Mouse (Mus musculus) inflammation-experienced regulatory T-cells, adult 6 months (primary cell): Measurements from ENCODE around the gene Slc44a4. TPM values are rescaled to one million over a fixed set of nuclear protein-coding genes. Genes with fewer than 3 reads are reported as not detected.
"Not testable (repeated sequence)": the region's sequence is repeated elsewhere in the genome, so short reads cannot be mapped to it uniquely, and the experiment has no call there.

Experiments used
- ATAC-seq: one replicate; pipeline ENCODE4 v1.8.0; 2017
- polyA plus RNA-seq, 3 experiments: library from polyadenylated mRNA; unstranded; fragments of 100-300 nt; shearing (Covaris generic); gene quantifications; one replicate each; pipeline ENCODE4 v1.2.1; 2017

Slc44a4 gene
- polyA plus RNA-seq, 3 experiments from 2014 or later, result not detected

GRCm38 (mm10) chr17:34944362-34944761 is 30.1 kb downstream of the Slc44a4 start:
- ATAC-seq, result no peak

GRCm38 (mm10) chr17:34946486-34947140 is 32.3 kb downstream of the Slc44a4 start:
- ATAC-seq, result no peak

DNA sequence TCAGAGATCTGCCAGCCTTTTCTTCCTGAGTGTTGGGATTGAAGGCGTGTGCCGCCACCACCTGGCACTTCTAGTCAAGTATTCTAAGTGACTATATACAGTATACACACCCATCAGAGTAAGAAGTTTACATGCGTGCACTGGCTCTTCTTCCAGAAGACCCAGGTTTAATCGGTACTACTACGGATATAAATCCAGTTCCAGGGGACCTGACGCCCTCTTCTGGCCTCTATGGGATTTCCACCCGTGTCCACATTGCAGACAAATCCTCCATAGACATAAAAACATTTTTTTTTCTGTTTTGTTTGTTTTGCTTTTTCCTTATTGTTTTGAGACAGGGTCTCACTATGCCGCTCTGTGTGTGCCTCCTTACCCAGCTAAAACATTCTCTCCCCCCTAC is 33.3 kb downstream of the Slc44a4 start:
- ATAC-seq, result no peak

GRCm38 (mm10) chr17:34948721-34949552 is 34.7 kb downstream of the Slc44a4 start:
- not testable (repeated sequence) for ATAC-seq

GRCm38 (mm10) chr17:34949553-34949969 is 35.3 kb downstream of the Slc44a4 start:
- no peak for ATAC-seq

DNA sequence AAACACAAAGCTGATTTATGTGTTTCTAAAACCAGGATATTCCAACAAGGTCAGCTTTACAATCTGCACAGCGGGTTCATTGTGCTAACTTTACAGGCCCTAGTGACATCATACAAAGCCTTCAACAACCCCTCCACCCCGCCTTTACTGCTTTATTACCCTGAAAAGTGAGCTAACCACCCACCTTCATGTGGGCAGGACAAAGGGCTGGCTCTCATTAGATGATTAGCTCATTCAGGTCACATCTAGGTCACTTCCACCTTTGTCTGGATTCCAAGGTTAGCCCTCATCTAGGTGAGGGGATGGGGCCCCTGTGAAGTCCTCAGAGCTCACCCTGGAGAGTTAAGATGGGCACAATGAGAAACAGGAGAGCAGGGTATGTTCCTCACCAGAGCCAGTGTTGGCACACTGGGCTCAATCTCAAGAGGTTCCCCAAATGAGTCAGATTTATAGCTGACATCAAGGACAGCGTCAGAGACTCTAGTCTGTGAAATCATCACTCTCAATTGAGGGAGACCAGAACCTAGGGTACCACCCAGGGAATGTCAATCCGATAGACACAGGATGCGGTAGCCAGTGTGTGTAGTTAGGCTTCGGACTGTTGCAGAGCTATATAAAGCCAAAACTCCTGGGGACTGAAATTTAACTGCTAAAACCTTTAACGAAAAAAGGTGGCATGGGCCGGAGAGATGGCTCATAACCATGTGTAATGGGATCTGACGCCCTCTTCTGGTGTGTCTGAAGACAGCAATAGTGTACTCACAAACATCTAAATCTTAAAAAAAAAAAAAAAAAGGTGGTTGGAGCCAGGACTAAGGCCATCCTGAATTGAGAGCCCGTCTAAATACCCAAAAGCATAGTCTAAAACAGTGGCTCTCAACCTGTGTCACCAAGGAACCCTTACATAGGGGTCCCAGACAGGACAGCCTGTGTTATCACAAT is 36.5 kb downstream of the Slc44a4 start:
- ATAC-seq, result no peak

DNA sequence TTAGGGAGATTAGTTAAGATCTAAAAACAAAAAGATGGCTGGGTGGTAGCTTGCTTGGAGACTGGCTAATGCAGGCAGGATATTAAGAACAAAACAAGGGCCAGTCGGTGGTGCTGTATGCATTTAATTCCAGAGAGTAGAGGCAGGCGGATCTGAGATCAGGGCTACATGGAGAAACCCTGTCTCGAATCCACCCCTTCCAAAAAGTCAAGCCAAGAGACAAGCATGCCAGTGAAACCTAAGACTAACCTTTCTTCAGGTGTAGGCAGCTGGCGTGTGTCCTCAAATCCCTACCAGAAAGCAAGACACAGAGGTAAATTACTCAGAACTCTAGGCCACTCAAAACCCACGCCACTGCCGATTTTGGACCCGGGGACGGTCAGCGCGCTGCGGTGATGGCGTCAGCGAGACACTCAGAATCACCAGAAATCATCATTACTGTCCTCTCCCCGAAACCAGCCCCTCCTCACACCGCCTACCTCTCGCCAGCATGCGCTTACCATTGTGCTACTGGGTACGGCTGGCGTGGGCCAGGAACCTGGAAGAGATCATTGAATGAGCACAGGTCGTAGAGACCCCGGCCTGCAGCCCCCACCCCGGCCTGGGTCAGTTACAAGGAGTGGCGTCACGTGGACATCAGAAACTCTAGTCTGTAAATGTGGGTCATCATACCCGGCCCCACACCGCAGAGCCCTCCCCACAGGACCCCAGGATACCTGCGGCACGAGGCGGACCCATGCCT is 37.5 kb downstream of the Slc44a4 start:
- ATAC-seq, result peak; percentile 19

DNA sequence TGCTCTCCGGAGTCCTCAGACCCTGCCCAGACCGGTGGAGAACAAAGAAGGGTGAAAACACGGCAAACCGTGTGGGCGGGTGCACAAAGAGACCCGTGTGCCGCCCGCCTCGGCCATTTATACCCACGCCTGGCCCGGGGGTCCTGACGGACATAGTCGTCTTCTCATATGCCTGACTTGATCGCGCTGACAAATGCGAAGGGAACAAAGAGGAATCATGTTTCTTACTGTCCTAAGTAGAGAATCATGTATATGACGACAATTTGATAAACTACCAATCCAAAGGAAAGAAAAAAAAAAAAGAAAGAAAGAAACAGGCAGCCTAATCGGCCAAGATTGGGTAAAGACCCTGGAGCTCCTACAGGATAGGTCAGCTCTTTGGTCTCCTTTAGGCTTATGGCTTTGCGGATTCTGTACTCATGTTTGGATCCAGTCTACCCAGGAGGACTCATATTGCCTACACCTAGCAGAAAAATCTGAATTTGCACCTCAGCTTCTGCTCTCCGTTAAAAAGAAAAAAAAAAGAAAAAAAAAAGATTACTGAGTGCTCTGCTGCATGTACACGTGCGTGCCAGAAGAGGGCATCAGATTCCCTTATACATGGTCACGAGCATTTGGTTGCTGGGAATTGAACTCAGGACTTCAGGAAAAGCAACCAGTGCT is 38.2 kb downstream of the Slc44a4 start:
- peak; percentile 72 for ATAC-seq

DNA sequence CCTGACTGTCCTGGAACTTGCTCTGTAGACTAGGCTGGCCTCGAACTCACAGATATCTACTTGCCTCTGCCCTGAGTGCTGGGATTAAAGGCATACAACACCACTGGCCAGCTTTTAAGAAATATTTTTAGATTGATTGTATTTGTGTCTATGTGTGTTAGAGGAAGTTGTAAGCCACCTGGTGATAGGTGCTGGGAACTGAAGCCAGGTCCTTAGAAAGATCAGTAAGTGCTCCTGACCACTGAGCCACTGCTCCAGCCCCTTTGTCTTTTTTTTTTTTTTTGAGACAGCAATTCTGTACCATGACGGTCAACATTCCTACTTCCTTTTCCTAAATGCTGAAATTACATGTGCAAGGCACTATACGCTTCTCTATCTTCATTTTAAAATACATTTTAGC is 39.0 kb downstream of the Slc44a4 start:
- ATAC-seq, result no peak

DNA sequence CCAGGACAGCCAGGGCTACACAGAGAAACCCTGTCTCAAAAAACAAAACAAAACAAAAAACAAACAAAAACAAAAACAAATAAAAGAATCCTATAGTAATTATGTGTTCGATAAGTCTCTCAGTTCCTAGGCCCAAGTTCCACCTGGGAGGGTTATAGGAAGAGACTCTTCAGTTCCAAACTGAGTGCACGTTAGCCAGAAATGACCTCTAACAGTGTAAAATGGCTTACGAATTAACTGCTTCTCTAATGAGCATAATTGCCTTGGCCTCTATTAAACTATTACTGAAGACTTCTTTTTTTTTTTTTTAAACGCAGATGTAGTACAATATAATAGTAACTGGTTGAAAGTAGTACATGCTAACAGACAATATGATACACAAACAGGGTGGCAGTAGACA is 39.6 kb downstream of the Slc44a4 start:
- no peak for ATAC-seq

DNA sequence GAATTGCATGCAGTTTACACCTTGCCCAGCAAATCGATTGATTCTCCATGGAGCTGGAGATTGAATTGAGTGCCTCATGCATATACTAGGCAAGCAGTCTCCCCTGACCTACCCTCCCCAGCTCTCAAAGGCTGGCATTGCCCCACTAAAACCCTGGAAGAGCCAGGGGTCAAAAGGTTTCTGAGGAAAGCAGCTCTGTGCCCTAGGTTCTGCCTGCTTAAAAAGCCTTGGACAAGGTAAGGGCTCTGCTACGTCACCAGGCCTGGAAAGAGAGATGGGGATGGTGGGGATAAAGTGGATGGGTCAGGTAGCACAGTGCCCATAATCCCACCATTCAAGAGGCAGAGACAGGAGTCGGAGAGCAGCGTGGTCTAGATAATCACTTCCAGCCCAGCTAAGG is 40.6 kb downstream of the Slc44a4 start:
- ATAC-seq, result no peak

GRCm38 (mm10) chr17:34955884-34956283 is 41.6 kb downstream of the Slc44a4 start:
- ATAC-seq, result no peak

GRCm38 (mm10) chr17:34956340-34956739 is 42.1 kb downstream of the Slc44a4 start:
- ATAC-seq, result no peak

- not testable (repeated sequence) for ATAC-seq
Measured at GRCm38 (mm10) chr17:34957291-34957690, 43.0 kb downstream of the Slc44a4 start.

GRCm38 (mm10) chr17:34957966-34958365 is 43.7 kb downstream of the Slc44a4 start:
- not testable (repeated sequence) for ATAC-seq

DNA sequence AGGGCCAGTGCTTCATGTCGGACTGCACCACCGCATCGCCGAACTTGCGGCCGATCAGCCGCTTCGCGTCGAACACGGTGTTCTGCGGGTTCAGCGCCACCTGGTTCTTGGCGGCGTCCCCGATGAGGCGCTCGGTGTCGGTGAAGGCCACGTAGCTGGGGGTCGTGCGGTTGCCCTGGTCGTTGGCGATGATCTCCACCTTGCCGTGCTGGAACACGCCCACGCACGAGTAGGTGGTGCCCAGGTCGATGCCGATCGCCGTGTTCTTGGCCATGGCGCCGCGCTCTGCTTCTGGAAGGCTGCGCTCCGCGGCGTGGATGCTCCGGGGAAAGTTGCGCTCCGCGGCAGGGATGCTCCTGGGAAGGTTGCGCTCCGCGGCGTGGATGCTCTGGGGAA is 44.5 kb downstream of the Slc44a4 start:
- ATAC-seq, result peak; percentile 19

DNA sequence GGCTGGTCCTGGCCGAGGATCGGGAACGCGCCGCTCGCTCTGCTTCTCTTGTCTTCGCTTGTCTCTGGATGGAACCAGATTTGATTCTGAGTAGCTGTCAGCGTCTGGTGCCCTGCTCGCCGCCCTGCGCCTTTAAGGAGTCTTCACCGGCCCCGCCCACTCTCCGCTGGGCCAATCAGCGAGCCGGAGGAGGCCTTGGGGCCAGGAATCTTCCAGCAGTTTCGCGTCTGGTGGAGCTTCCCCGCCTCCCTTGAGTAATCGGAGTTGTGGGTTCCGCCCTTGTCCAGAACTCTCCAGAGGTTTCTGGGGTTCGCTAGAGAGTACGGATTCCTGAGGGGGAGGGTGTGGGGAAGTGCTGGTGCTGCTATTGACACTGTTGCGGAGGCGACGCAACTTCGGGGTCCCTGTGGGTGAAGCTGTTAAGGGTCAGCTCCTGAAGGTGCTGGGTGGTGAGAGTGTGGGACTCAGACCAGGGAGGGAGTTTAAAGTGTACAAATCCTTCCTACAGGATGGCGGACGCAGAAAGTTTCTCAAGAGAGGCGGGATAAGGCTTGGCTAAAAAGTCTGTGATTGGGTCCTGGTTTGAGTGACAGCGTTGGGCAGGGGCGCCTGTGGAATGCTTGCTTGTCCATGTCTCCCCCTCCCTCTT is 45.0 kb downstream of the Slc44a4 start, which contains the start of gene Hspa1b:
TSS of gene Hspa1b (minus strand) at position 109 of the 649 bp plus-strand sequence.
- peak; percentile 95 for ATAC-seq

GRCm38 (mm10) chr17:34959881-34960515 is 45.7 kb downstream of the Slc44a4 start:
- ATAC-seq, result no peak

DNA sequence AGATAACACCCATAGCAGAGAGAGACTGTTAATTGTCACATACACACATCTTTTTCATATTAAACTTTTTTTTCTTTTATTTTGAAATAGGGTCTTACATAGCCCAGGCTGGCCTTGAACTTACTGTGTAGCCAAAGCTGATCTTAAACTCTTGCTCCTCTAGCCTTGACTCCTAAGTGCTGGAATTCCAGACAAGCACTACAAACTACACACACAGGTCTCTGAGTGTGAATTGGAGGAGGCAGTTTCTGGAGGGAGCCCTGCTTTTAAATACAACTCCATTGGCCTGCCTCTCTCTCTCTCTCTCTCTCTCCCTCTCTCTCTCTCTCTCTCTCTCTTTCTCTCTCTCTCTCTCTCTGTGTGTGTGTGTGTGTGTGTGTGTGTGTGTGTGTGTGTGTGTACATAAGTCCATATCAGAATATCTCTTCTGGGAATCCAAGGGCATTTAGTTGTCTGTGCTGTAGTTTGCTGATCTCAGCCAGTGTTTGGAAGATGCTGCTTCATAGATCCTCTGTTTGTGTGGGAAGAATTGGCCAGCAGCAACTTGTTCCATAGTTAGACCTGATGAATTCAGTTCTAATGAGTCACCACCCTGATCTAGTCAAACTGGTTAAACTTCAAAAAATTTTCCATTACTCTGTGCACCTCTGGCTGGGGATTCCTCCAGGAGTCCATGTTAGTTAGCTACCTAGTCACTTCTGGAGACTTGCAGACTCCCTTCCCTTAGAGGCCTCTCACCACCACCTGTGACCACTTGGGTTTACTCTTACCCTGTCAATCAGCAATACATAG is 46.6 kb downstream of the Slc44a4 start:
- ATAC-seq, result no peak

DNA sequence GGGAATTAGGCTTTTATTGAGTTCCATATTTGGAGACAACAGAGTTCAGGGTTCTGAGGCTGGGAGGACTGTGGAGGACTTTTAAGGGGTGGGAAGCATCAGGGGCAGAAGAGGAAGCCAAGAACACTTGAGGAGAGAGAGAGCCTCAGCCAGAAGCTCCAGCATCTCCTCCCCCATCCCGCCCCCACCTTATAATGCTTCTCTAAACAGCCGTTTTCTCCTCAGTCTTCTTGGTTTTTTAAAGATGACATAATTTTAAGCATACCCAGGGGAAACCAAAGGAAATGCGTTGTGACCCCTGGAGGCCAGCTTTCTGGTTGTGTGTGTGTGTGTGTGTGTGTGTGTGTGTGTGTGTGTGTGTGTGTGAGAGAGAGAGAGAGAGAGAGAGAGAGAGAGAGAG is 47.9 kb downstream of the Slc44a4 start:
- ATAC-seq, result no peak
